In genomic region chr14:21989291-21989913, GRCm38 (mm10) we compare ENCODE assay signal across 7 mouse cellular contexts. TPM values are rescaled to one million over a fixed set of nuclear protein-coding genes. Genes with fewer than 3 reads are reported as not detected.
DNase-seq lines count a peak whose midpoint lies in the region; ATAC-seq and TF ChIP-seq lines count a peak whose summit lies in the region.

TSS of gene Zfp503 (minus strand) at chr14:21989601.

- peak within 1 kb of the TSS; percentile 65 for H3K4me3 ChIP-seq in brown adipose tissue, adult 24 weeks (ENCODE audit: insufficient read depth, low read depth, low read length)
- H3K4me3 ChIP-seq in intestine, postnatal 0 days (ENCODE audit: low read depth, low read length), result peak within 1 kb of the TSS; percentile 82
- H3K4me3 ChIP-seq in liver, postnatal 0 days (ENCODE audit: low read depth, low read length), result peak within 1 kb of the TSS; percentile 55
- H3K4me3 ChIP-seq in olfactory bulb, adult 2 months (ENCODE audit: insufficient read depth, low read depth, low read length), result peak within 1 kb of the TSS; percentile 51; the same call in 1 of the 2 replicates

- TF ChIP-seq EP300 in liver, postnatal 0 days (IDR thresholded peaks at IDR 0.05; ENCODE audit: low read depth), result no peak

- DNase-seq in ZHBTc4 (ENCODE audit: low read depth, low spot score), result peak; percentile 76
- DNase-seq in gastrocnemius, postnatal 25 days, result peak; percentile 39
- DNase-seq in liver, postnatal 0 days, result peak; percentile 28

- peaks cover 3% of the 10 kb centered on the region; the same call in 1 of the 2 replicates for H3K4me1 ChIP-seq in brown adipose tissue, adult 24 weeks (ENCODE audit: control insufficient read depth, insufficient read depth, insufficient read length, low read length)
- H3K4me1 ChIP-seq in intestine, postnatal 0 days (replicated peaks; ENCODE audit: control insufficient read depth, insufficient read depth, low read length), result 0 out of 2 replicates have a peak, but pooled peaks cover 2% of the 10 kb centered on the region
- peaks cover 24% of the 10 kb centered on the region for H3K4me1 ChIP-seq in liver, postnatal 0 days (ENCODE audit: insufficient read depth)
- peaks cover 15% of the 10 kb centered on the region for H3K4me1 ChIP-seq in olfactory bulb, adult 2 months (ENCODE audit: control insufficient read depth, insufficient read depth, low read length)

- H3K4me2 ChIP-seq in intestine, postnatal 0 days (replicated peaks; ENCODE audit: low read depth), result peak within 1 kb of the TSS; percentile 95
- H3K4me2 ChIP-seq in liver, postnatal 0 days (ENCODE audit: low read depth, low read length), result peak within 1 kb of the TSS; percentile 64

- H3K27me3 ChIP-seq in intestine, postnatal 0 days (replicated peaks; ENCODE audit: control insufficient read depth, insufficient read depth, low read length), result no peaks in the 10 kb centered on the region
- H3K27me3 ChIP-seq in liver, postnatal 0 days (ENCODE audit: insufficient read depth, low read length), result peaks cover 99% of the 10 kb centered on the region

- H3K27ac ChIP-seq in brown adipose tissue, adult 24 weeks (replicated peaks; ENCODE audit: low read depth, low read length), result peak within 1 kb of the TSS; percentile 81
- peak within 1 kb of the TSS; percentile 95 for H3K27ac ChIP-seq in intestine, postnatal 0 days (ENCODE audit: low read depth, low read length)
- H3K27ac ChIP-seq in liver, postnatal 0 days (ENCODE audit: low read depth), result peak within 1 kb of the TSS; percentile 48; the same call in 1 of the 2 replicates
- no peak within 1 kb of the TSS for H3K27ac ChIP-seq in olfactory bulb, adult 2 months (ENCODE audit: insufficient read depth, low read depth, low read length)

- ATAC-seq in intestine, postnatal 0 days, result peak; percentile 9; the same call in 1 of the 2 replicates
- no peak for ATAC-seq in liver, postnatal 0 days
- ATAC-seq in monocyte, adult 5-6 weeks (replicated peaks; ENCODE audit: insufficient number of reproducible peaks, low FRiP score, low TSS enrichment, poor library complexity, severe bottlenecking), result no peak

- H3K9ac ChIP-seq in intestine, postnatal 0 days (ENCODE audit: low read depth, low read length), result peak within 1 kb of the TSS; percentile 90
- no peak within 1 kb of the TSS for H3K9ac ChIP-seq in liver, postnatal 0 days (replicated peaks)

- no peak for TF ChIP-seq POLR2A in olfactory bulb, adult 2 months (IDR thresholded peaks at IDR 0.05; ENCODE audit: insufficient read depth, low read depth, low read length)

- peak; percentile 62 for TF ChIP-seq CTCF in intestine, postnatal 0 days (IDR thresholded peaks at IDR 0.05; ENCODE audit: low read depth)
- 0 out of 2 replicates have a peak, but pooled peaks have one; percentile 3 for TF ChIP-seq CTCF in liver, postnatal 0 days (IDR thresholded peaks at IDR 0.05; ENCODE audit: low read depth)
- no peak for TF ChIP-seq CTCF in olfactory bulb, adult 2 months (IDR thresholded peaks at IDR 0.05; ENCODE audit: insufficient read depth, low read depth, low read length)

- no peaks in the 10 kb centered on the region for H3K9me3 ChIP-seq in intestine, postnatal 0 days (ENCODE audit: control insufficient read depth)
- H3K9me3 ChIP-seq in liver, postnatal 0 days (ENCODE audit: low read length), result no peaks in the 10 kb centered on the region

- peaks cover 11% of the 10 kb centered on the region; the same call in 1 of the 2 replicates for H3K36me3 ChIP-seq in intestine, postnatal 0 days (ENCODE audit: control insufficient read depth, insufficient read depth)
- H3K36me3 ChIP-seq in liver, postnatal 0 days (replicated peaks; ENCODE audit: insufficient read depth, low read length), result no peaks in the 10 kb centered on the region

- under 1% methylated on average over 37 of the region's 37 CpGs for WGBS in intestine, postnatal 0 days
- WGBS in liver, postnatal 0 days (ENCODE audit: insufficient replicate concordance), result under 1% methylated on average over 37 of the region's 37 CpGs
- WGBS in olfactory bulb, adult 2 months, result 1% methylated on average over 37 of the region's 37 CpGs

RNA-seq across cellular contexts. Expression of gene Zfp503, which starts in this region (rescaled TPM):
- 4.0 and 5.1 TPM in 2 replicates for polyA plus RNA-seq in brown adipose tissue, adult 24 weeks (2012; ENCODE audit: insufficient read depth, insufficient read length, missing spikeins)
- 10 to 100 TPM in 1 of 2 experiments, 1 to 10 TPM in 1; 9.1 to 15.6 TPM for total RNA-seq in gastrocnemius, postnatal 25 days (2021)
- 5.7 and 6.5 TPM in 2 replicates for polyA plus RNA-seq in intestine, postnatal 0 days (2015; fragmentation: Nextera tagmentation; extraction: Ambion mirVana)
- 0.99 and 1.1 TPM in 2 replicates for polyA plus RNA-seq in liver, postnatal 0 days (2015; fragmentation: Nextera tagmentation; extraction: Ambion mirVana)
- not detected in 2 replicates for polyA plus RNA-seq in olfactory bulb, adult 2 months (2012; ENCODE audit: insufficient read depth, insufficient read length, low replicate concordance, missing spikeins)
- 0.38 to 0.64 TPM (median 0.58 TPM) in 3 replicates for total RNA-seq in monocyte, adult 5-6 weeks (2017)
